Mouse (Mus musculus) liver, embryonic 15.5 days (tissue): ENCODE measurements around the gene Zfp607b. TPM values are rescaled to one million over a fixed set of nuclear protein-coding genes. Genes with fewer than 3 reads are reported as not detected.

ENCODE experiments used
- ATAC-seq: fragments of 200-750 bp; cut with Nextera tagmentation; 2 replicates; pipeline ENCODE4 v1.8.0; 2017; ENCODE audit warnings: moderate number of reproducible peaks, mild to moderate bottlenecking, moderate library complexity; ENCODE audit not compliant: insufficient read depth
- H3K27ac ChIP-seq: fragments of 300-500 bp; sonication (generic); replicated peaks from 2 replicates; pipeline ENCODE4 v1.5.1; 2015; ENCODE audit warnings: mild to moderate bottlenecking, inconsistent platforms
- H3K27me3 ChIP-seq: fragments of 300-500 bp; sonication (generic); 2 replicates; pipeline ENCODE4 v1.6.1; 2015; ENCODE audit warnings: mild to moderate bottlenecking, inconsistent platforms
- H3K36me3 ChIP-seq: fragments of 300-500 bp; sonication (generic); replicated peaks from 2 replicates; pipeline ENCODE4 v1.6.1; 2015; ENCODE audit warnings: moderate library complexity, mild to moderate bottlenecking, inconsistent platforms
- H3K4me1 ChIP-seq: fragments of 300-500 bp; sonication (generic); replicated peaks from 2 replicates; pipeline ENCODE4 v1.6.1; 2015; ENCODE audit warnings: inconsistent platforms
- H3K4me2 ChIP-seq: fragments of 300-500 bp; sonication (generic); 2 replicates; pipeline ENCODE4 v1.6.1; 2015; ENCODE audit warnings: moderate library complexity, mild to moderate bottlenecking, inconsistent platforms
- H3K4me3 ChIP-seq: fragments of 300-500 bp; sonication (generic); replicated peaks from 2 replicates; pipeline ENCODE4 v1.5.1; 2015; ENCODE audit warnings: mild to moderate bottlenecking, inconsistent platforms
- H3K9ac ChIP-seq: fragments of 300-500 bp; sonication (generic); 2 replicates; pipeline ENCODE4 v1.6.1; 2015; ENCODE audit warnings: moderate library complexity, mild to moderate bottlenecking, inconsistent platforms
- H3K9me3 ChIP-seq: fragments of 300-500 bp; sonication (generic); replicated peaks from 2 replicates; pipeline ENCODE4 v1.6.1; 2016; ENCODE audit warnings: inconsistent platforms
- WGBS: fragments of 180-500 bp; shearing (Covaris S2); methylation state at CpG from one replicate; pipeline ENCODE4 v1.1.7; 2015; ENCODE audit warnings: mixed read lengths; ENCODE audit not compliant: insufficient replicate concordance; 5-methylcytosine and 5-hydroxymethylcytosine counted together
- polyA plus RNA-seq: library from polyadenylated mRNA; unstranded; fragments of >200 nt; fragmentation: Nextera tagmentation; extraction: Ambion mirVana; gene quantifications from 2 replicates; pipeline ENCODE4 v1.2.1, GENCODE M21; 2015

Gene Zfp607b
- polyA plus RNA-seq, 1 experiment from 2014 or later = 0.38 TPM

GRCm38 (mm10) chr7:27685681-27686080 lies 3.5 kb upstream of the Zfp607b start:
- no peak overlapping the region for H3K27ac ChIP-seq
- no peak overlapping the region for H3K4me2 ChIP-seq
- no peaks in the 10 kb centered on the region for H3K9me3 ChIP-seq
- H3K4me1 ChIP-seq = peaks cover 19% of the 10 kb centered on the region
- no peak overlapping the region for H3K4me3 ChIP-seq
- no peaks in the 10 kb centered on the region for H3K36me3 ChIP-seq
- H3K27me3 ChIP-seq = peaks cover 3% of the 10 kb centered on the region
- no peak for ATAC-seq
- 0% methylated on average over 6 of the region's 6 CpGs for WGBS
- H3K9ac ChIP-seq = no peak overlapping the region

DNA sequence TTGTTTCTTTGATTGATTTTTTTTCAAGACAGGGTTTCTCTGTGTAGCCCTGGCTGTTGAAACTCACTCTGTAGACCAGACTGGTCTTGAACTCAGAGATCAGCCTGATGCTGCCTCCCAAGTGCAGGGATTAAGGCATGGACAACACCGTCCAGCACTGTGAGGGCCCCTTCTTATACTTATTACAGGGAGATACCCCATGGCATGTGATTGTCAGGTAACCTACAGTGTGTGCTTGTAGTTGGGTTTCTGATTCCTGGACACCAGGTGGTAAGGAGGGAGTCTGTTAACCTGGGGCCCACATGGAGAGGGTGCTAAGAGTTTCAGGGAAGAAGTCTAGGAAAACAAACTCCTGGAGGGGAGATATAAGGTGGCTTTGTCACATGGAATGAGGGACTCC lies 2.1 kb upstream of the Zfp607b start:
- H3K4me2 ChIP-seq = no peak overlapping the region
- no peak overlapping the region for H3K9ac ChIP-seq
- ATAC-seq = no peak
- 55% methylated on average over 1 of the region's 1 CpGs for WGBS
- peaks cover 19% of the 10 kb centered on the region for H3K4me1 ChIP-seq
- H3K27me3 ChIP-seq = peaks cover 3% of the 10 kb centered on the region
- H3K27ac ChIP-seq = no peak overlapping the region
- no peaks in the 10 kb centered on the region for H3K9me3 ChIP-seq
- H3K36me3 ChIP-seq = no peaks in the 10 kb centered on the region
- no peak overlapping the region for H3K4me3 ChIP-seq

GRCm38 (mm10) chr7:27687836-27688235 lies 1.3 kb upstream of the Zfp607b start:
- ATAC-seq = no peak
- Histone ChIP-seq H3K4me1 (peaks cover 19% of the 10 kb centered on the region), H3K9me3 (no peaks in the 10 kb centered on the region), H3K4me3 (peak overlapping the region; percentile 57; the same call in 1 of the 2 replicates), H3K9ac (no peak overlapping the region), H3K27ac (no peak overlapping the region), H3K27me3 (peaks cover 3% of the 10 kb centered on the region), H3K4me2 (peak overlapping the region; percentile 78), H3K36me3 (no peaks in the 10 kb centered on the region)
- 63% methylated on average over 3 of the region's 3 CpGs for WGBS

GRCm38 (mm10) chr7:27688246-27688788 lies 823 bp upstream of the Zfp607b start:
- H3K4me1 ChIP-seq = peaks cover 19% of the 10 kb centered on the region
- no peaks in the 10 kb centered on the region for H3K9me3 ChIP-seq
- H3K4me2 ChIP-seq = peak overlapping the region; percentile 78
- WGBS = 31% methylated on average over 14 of the region's 14 CpGs
- H3K27me3 ChIP-seq = peaks cover 3% of the 10 kb centered on the region
- no peak for ATAC-seq
- no peaks in the 10 kb centered on the region for H3K36me3 ChIP-seq
- peak overlapping the region; percentile 55 for H3K9ac ChIP-seq
- peak overlapping the region; percentile 57 for H3K4me3 ChIP-seq
- H3K27ac ChIP-seq = peak overlapping the region; percentile 66; the same call in 1 of the 2 replicates

GRCm38 (mm10) chr7:27691076-27691475 lies 1.9 kb downstream of the Zfp607b start:
- no peak overlapping the region for H3K4me2 ChIP-seq
- H3K9me3 ChIP-seq = no peaks in the 10 kb centered on the region
- no peak overlapping the region for H3K4me3 ChIP-seq
- H3K27ac ChIP-seq = no peak overlapping the region
- 26% methylated on average over 5 of the region's 5 CpGs for WGBS
- no peaks in the 10 kb centered on the region for H3K27me3 ChIP-seq
- no peak overlapping the region for H3K9ac ChIP-seq
- H3K36me3 ChIP-seq = no peaks in the 10 kb centered on the region
- ATAC-seq = no peak
- H3K4me1 ChIP-seq = peaks cover 19% of the 10 kb centered on the region

- no peak overlapping the region for H3K9ac ChIP-seq
- 48% methylated on average over 3 of the region's 3 CpGs for WGBS
- no peak overlapping the region for H3K27ac ChIP-seq
- no peak overlapping the region for H3K4me3 ChIP-seq
- ATAC-seq = no peak
- no peak overlapping the region for H3K4me2 ChIP-seq
- H3K4me1 ChIP-seq = no peaks in the 10 kb centered on the region
- no peaks in the 10 kb centered on the region for H3K36me3 ChIP-seq
- H3K27me3 ChIP-seq = no peaks in the 10 kb centered on the region
- no peaks in the 10 kb centered on the region for H3K9me3 ChIP-seq
Measured at GRCm38 (mm10) chr7:27696711-27697110, 7.6 kb downstream of the Zfp607b start.

DNA sequence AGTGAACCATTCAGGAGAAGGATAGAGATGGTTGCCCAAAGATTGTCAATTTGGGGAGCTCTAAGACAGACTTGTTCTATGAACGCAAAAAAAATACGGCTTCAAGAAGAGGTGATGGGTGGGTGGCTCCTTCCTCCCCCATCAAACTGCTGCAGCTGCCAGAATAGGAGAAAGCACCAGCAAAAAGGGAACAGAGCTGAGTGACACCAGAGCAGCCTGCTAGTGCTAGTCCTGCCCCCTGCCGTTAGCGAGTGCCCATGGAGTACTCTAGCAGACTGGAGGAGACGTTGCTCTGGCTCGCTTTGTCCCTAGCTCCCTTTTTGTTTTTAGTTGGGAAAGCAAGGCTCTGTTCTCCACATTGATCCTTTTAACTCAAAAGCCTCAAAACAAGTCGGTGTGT lies 21.3 kb downstream of the Zfp607b start:
- Histone ChIP-seq H3K36me3 (no peaks in the 10 kb centered on the region), H3K4me1 (no peaks in the 10 kb centered on the region), H3K4me2 (no peak overlapping the region), H3K9ac (no peak overlapping the region), H3K27me3 (no peaks in the 10 kb centered on the region), H3K9me3 (no peaks in the 10 kb centered on the region), H3K4me3 (no peak overlapping the region), H3K27ac (no peak overlapping the region)
- ATAC-seq = no peak
- 71% methylated on average over 7 of the region's 7 CpGs for WGBS

- no peak overlapping the region for H3K27ac ChIP-seq
- no peak overlapping the region for H3K9ac ChIP-seq
- no peak for ATAC-seq
- H3K36me3 ChIP-seq = no peaks in the 10 kb centered on the region
- no peaks in the 10 kb centered on the region for H3K4me1 ChIP-seq
- 78% methylated on average over 8 of the region's 8 CpGs for WGBS
- no peaks in the 10 kb centered on the region for H3K9me3 ChIP-seq
- no peak overlapping the region for H3K4me2 ChIP-seq
- no peaks in the 10 kb centered on the region for H3K27me3 ChIP-seq
- H3K4me3 ChIP-seq = no peak overlapping the region
Measured at GRCm38 (mm10) chr7:27721951-27722350, 32.8 kb downstream of the Zfp607b start.

- ATAC-seq = no peak
- no peaks in the 10 kb centered on the region for H3K36me3 ChIP-seq
- no peak overlapping the region for H3K4me2 ChIP-seq
- no peaks in the 10 kb centered on the region for H3K9me3 ChIP-seq
- no peak overlapping the region for H3K4me3 ChIP-seq
- H3K9ac ChIP-seq = no peak overlapping the region
- H3K27me3 ChIP-seq = no peaks in the 10 kb centered on the region
- peaks cover 2% of the 10 kb centered on the region for H3K4me1 ChIP-seq
- WGBS = 31% methylated on average over 12 of the region's 12 CpGs
- H3K27ac ChIP-seq = no peak overlapping the region
Measured at GRCm38 (mm10) chr7:27725566-27726538, 36.7 kb downstream of the Zfp607b start.

DNA sequence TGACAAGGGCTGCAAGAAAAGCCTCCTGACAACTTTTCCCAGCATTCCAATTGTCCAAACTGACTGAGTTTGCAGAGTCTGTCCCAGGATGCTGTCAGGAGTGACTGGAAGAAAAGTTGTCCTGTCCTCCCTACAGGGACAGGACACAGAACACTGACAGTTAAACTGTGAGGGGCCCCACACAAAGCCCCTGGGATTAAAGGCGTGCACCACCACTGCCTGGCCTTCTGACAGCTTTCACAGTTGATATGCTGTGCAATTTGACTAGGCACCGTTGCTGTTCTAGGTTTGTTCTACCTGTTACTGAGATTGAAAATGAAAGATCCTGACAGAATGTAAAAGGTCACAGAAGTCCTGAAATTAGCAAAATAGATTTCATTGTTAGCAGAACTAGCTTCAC lies 38.3 kb downstream of the Zfp607b start:
- no peak overlapping the region for H3K27ac ChIP-seq
- no peaks in the 10 kb centered on the region for H3K27me3 ChIP-seq
- H3K9me3 ChIP-seq = no peaks in the 10 kb centered on the region
- ATAC-seq = no peak
- H3K9ac ChIP-seq = no peak overlapping the region
- 65% methylated on average over 2 of the region's 2 CpGs for WGBS
- no peaks in the 10 kb centered on the region for H3K36me3 ChIP-seq
- no peak overlapping the region for H3K4me3 ChIP-seq
- H3K4me2 ChIP-seq = no peak overlapping the region
- peaks cover 14% of the 10 kb centered on the region for H3K4me1 ChIP-seq

DNA sequence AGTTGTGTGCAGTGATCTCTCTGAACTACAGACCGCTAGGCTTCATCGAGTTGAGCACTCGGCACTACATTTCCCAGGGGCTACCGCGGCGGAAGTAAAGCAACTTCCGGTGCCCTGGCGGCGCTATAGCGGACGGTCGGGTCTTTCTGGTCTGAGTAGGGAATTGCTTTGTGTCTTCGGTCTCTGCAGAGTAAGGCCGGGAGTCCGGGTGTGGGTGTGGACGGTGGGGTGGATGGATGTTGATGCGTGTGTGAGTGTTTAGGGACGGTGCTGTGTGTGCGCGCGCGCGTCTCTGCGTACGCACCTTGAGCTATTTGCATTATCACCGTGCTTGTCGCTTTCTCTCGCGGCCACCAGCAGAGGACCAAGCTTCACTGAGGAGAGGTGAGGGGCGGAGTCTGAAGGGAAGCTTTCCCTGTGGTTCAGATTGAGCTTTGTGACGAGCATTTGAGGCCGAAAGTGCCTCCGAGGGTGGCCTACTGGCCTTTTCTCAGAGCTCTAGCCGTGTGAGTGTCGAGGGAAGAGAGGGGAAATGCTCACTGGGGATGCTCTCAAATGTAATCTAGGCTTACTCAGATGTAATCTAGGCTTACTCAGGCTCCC lies 42.2 kb downstream of the Zfp607b start, which contains the start of gene Zfp60:
Gene Zfp60, plus strand, starts transcription at position 109 of the 603 bp plus-strand sequence.
- peaks cover 21% of the 10 kb centered on the region for H3K4me1 ChIP-seq
- peak within 1 kb of the TSS; percentile 81 for H3K27ac ChIP-seq
- ATAC-seq = peak; percentile 90
- H3K4me2 ChIP-seq = peak within 1 kb of the TSS; percentile 88
- WGBS = under 1% methylated on average over 35 of the region's 35 CpGs
- H3K4me3 ChIP-seq = peak within 1 kb of the TSS; percentile 67
- no peaks in the 10 kb centered on the region for H3K36me3 ChIP-seq
- peak within 1 kb of the TSS; percentile 51 for H3K9ac ChIP-seq
- H3K9me3 ChIP-seq = no peaks in the 10 kb centered on the region
- no peaks in the 10 kb centered on the region for H3K27me3 ChIP-seq
